In the genomic region with DNA sequence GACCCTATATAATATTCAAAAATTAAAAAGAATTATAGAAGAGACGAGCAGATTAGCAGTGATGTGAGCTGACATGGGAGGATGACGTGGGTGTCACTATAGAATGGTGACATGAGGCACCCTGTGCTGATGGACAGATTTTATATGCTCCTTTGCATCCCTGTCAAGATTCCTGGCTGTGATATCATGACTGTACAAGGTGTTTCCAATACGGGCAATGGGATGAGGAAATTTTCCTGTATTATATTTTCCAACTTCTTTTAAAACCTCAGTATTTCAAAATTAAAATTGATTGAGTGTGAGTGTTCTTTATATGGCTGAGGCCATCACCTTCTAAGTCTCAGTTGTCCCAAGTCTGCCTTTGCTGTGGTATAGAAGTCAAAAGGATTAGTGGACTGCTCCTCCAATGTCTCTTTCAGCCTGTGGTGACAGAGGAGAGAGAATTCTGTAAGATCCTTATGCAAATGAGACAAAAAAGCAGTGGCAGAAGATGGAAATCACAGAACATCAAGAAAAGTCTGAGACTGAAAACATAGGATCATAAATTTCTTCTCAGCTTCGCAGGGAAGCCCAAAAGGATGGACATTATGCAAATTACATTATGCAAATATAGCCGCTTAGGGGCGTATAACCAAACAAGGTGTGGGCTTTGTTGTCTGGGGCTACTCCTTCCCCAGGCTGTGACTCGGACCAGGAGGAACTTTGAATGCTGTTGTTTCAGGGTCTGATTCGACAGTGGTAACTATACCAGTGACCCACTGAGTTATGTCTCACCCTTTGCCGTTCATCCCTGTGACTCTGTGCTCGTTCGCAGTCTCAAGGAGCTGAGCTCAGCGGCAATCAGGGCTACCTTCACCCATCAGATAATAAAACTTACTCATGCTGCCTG, we compare ENCODE assay signal across 9 mouse cellular contexts.
A peak's percentile ranks its signal among the peaks of the same experiment; 100 is the strongest.
DNase-seq lines count a peak whose midpoint lies in the region; ATAC-seq and TF ChIP-seq lines count a peak whose summit lies in the region.
"Had no signal": no experiment of that assay in that cellular context is flagged by ENCODE, and none has a peak within 500 bp of the region (broad histone marks: within the 10 kb centered on the region; RNA-seq: fewer than 3 reads in every experiment).

No protein-coding gene starts in this region.

- H3K36me3 ChIP-seq in lung, embryonic 16.5 days (ENCODE audit: control insufficient read depth, insufficient read depth, low read length): no peaks in the 10 kb centered on the region
- H3K36me3 ChIP-seq in liver, embryonic 14.5 days (replicated peaks; ENCODE audit: control insufficient read depth, insufficient read depth, low read depth): no peaks in the 10 kb centered on the region
- no peaks in the 10 kb centered on the region for H3K36me3 ChIP-seq in stomach, embryonic 16.5 days (ENCODE audit: control insufficient read depth, insufficient read depth, low read length)

- WGBS in lung, embryonic 16.5 days: 33% methylated on average over 12 of the region's 12 CpGs
- WGBS in liver, embryonic 14.5 days (ENCODE audit: insufficient replicate concordance): 46% methylated on average over 12 of the region's 12 CpGs
- 41% methylated on average over 12 of the region's 12 CpGs for WGBS in stomach, embryonic 16.5 days
- WGBS in cerebellum, adult 2 months: 76% methylated on average over 12 of the region's 12 CpGs

- TF ChIP-seq POLR2A in cerebellum, adult 2 months (IDR thresholded peaks at IDR 0.05; ENCODE audit: borderline replicate concordance, insufficient read depth, low read length): no peak

- no peaks in the 10 kb centered on the region for H3K9me3 ChIP-seq in lung, embryonic 16.5 days (ENCODE audit: control insufficient read depth, low read length)
- H3K9me3 ChIP-seq in liver, embryonic 14.5 days (ENCODE audit: control insufficient read depth, low read length): no peaks in the 10 kb centered on the region
- no peaks in the 10 kb centered on the region for H3K9me3 ChIP-seq in stomach, embryonic 16.5 days (replicated peaks; ENCODE audit: control insufficient read depth, low read length)

- peaks cover 7% of the 10 kb centered on the region; the same call in 1 of the 2 replicates for H3K4me1 ChIP-seq in lung, embryonic 16.5 days (replicated peaks; ENCODE audit: control insufficient read depth, insufficient read depth, low read length)
- H3K4me1 ChIP-seq in liver, embryonic 14.5 days (replicated peaks; ENCODE audit: control insufficient read depth in 2 of 2, insufficient read depth in 2 of 2, low read length in 1 of 2): 0 out of 4 replicates have a peak, but pooled peaks cover 0 to 2% of the 10 kb centered on the region in 2 experiments
- 0 out of 2 replicates have a peak, but pooled peaks cover 6% of the 10 kb centered on the region for H3K4me1 ChIP-seq in stomach, embryonic 16.5 days (ENCODE audit: control insufficient read depth, insufficient read depth, low read length)
- H3K4me1 ChIP-seq in cerebellum, adult 2 months (ENCODE audit: control insufficient read depth, insufficient read depth, low read length): peaks cover 7% of the 10 kb centered on the region; the same call in 1 of the 2 replicates

- no peak for TF ChIP-seq EP300 in liver, embryonic 14.5 days (IDR thresholded peaks at IDR 0.05; ENCODE audit: low read depth)

- ATAC-seq in frontal cortex, adult (ENCODE audit: low TSS enrichment): peak; percentile 29
- peak; percentile 51; the same call in 1 of the 2 replicates for ATAC-seq in lung, embryonic 16.5 days (ENCODE audit: low read depth)
- no peak for ATAC-seq in liver, embryonic 14.5 days (ENCODE audit: insufficient read depth)
- peak; percentile 44 for ATAC-seq in stomach, embryonic 16.5 days (ENCODE audit: insufficient read depth, low FRiP score)

- no peak for TF ChIP-seq CTCF in liver, embryonic 14.5 days (IDR thresholded peaks at IDR 0.05; ENCODE audit: low read depth)
- TF ChIP-seq CTCF in cerebellum, adult 2 months (IDR thresholded peaks at IDR 0.05; ENCODE audit: borderline replicate concordance, insufficient read depth, low read depth, low read length): no peak

- peak overlapping the region; percentile 42 for H3K9ac ChIP-seq in lung, embryonic 16.5 days (ENCODE audit: low read length)
- H3K9ac ChIP-seq in liver, embryonic 14.5 days (replicated peaks): no peak overlapping the region
- H3K9ac ChIP-seq in stomach, embryonic 16.5 days (ENCODE audit: low read length): 0 out of 2 replicates have a peak overlapping the region, but pooled peaks have one; percentile 34

- peak overlapping the region; percentile 21 for H3K4me3 ChIP-seq in lung, embryonic 16.5 days (ENCODE audit: low read length)
- H3K4me3 ChIP-seq in liver, embryonic 14.5 days (ENCODE audit: insufficient read depth in 1 of 2, low read depth in 2 of 2, low read length in 2 of 2): no peak overlapping the region
- H3K4me3 ChIP-seq in stomach, embryonic 16.5 days (replicated peaks; ENCODE audit: low read length): peak overlapping the region; percentile 31
- no peak overlapping the region for H3K4me3 ChIP-seq in cerebellum, adult 2 months (replicated peaks; ENCODE audit: insufficient read depth, low read depth, low read length)

- no peaks in the 10 kb centered on the region for H3K27me3 ChIP-seq in lung, embryonic 16.5 days (ENCODE audit: control insufficient read depth, insufficient read depth, low read depth, low read length)
- no peaks in the 10 kb centered on the region for H3K27me3 ChIP-seq in liver, embryonic 14.5 days (ENCODE audit: control insufficient read depth, insufficient read depth, low read length)
- no peaks in the 10 kb centered on the region for H3K27me3 ChIP-seq in stomach, embryonic 16.5 days (ENCODE audit: control insufficient read depth, insufficient read depth, low read length)
- H3K27me3 ChIP-seq in cerebellum, adult 2 months (ENCODE audit: control insufficient read depth, insufficient read depth, low read length): no peaks in the 10 kb centered on the region

- peak overlapping the region; percentile 50 for H3K4me2 ChIP-seq in lung, embryonic 16.5 days (ENCODE audit: low read depth, low read length)
- peak overlapping the region; percentile 26; the same call in 1 of the 2 replicates for H3K4me2 ChIP-seq in liver, embryonic 14.5 days (ENCODE audit: low read depth)
- H3K4me2 ChIP-seq in stomach, embryonic 16.5 days (ENCODE audit: low read depth, low read length): peak overlapping the region; percentile 59

- H3K27ac ChIP-seq in lung, embryonic 16.5 days (ENCODE audit: low read length): no peak overlapping the region
- H3K27ac ChIP-seq in liver, embryonic 14.5 days: no peak overlapping the region
- H3K27ac ChIP-seq in stomach, embryonic 16.5 days (ENCODE audit: low read length): no peak overlapping the region
- no peak overlapping the region for H3K27ac ChIP-seq in cerebellum, adult 2 months (ENCODE audit: insufficient read depth, low read length)

- DNase-seq in frontal cortex, adult 2 months (ENCODE audit: extremely low spot score in 1 of 2, low spot score in 1 of 2): no peak
- DNase-seq in lung, postnatal 10 days: no peak
- DNase-seq in liver, embryonic 14.5 days (ENCODE audit: low read depth in 3 of 3, low spot score in 3 of 3): no peak
- no peak for DNase-seq in cerebellum, adult 2 months
- DNase-seq in gastrocnemius, adult 8-10 months (ENCODE audit: low spot score in 2 of 2): no peak
- DNase-seq: cerebellum, postnatal 36 days had no signal

Comparison
In these comparisons a context has a peak if more than half of its experiments do, and no peak if none do; other contexts are left out.
1. H3K4me3 ChIP-seq: peak in lung, embryonic 16.5 days (single experiment) and stomach, embryonic 16.5 days (single experiment); none in liver, embryonic 14.5 days (0 of 2) and cerebellum, adult 2 months (single experiment).
2. Peak in every context shown above with its lines, with median percentiles within 50 percentile points of each other: H3K4me2 ChIP-seq.